Mouse (Mus musculus) G1E (cell line): ENCODE data around the gene Sptlc3. TPM values are rescaled to one million over a fixed set of nuclear protein-coding genes. Genes with fewer than 3 reads are reported as not detected.

Experiments
- ATAC-seq: 2 replicates; pipeline ENCODE4 v1.8.0; 2016; ENCODE audit warnings: mild to moderate bottlenecking; ENCODE audit not compliant: insufficient number of reproducible peaks, poor library complexity, low FRiP score, severe bottlenecking; ENCODE audit errors: extremely low read depth
- DNase-seq: peaks from one replicate; pipeline ENCODE4 v3.0.0; 2012; ENCODE audit warnings: low spot score
- H3K27me3 ChIP-seq: 2 replicates; pipeline ENCODE4 v1.6.1; 2012; ENCODE audit warnings: mild to moderate bottlenecking, low read length, inconsistent platforms; ENCODE audit not compliant: insufficient read depth
- H3K36me3 ChIP-seq: replicated peaks from 2 replicates; pipeline ENCODE3; 2012; ENCODE audit warnings: mild to moderate bottlenecking, inconsistent platforms
- H3K4me1 ChIP-seq: 2 replicates; pipeline ENCODE4 v1.6.1; 2012; ENCODE audit warnings: low read depth, low read length, inconsistent platforms, mixed read lengths; ENCODE audit not compliant: insufficient read depth
- H3K4me3 ChIP-seq: 2 replicates; pipeline ENCODE4 v1.5.1; 2012; ENCODE audit warnings: low read depth, mild to moderate bottlenecking, inconsistent platforms, low read length, moderate library complexity, mixed read lengths
- H3K9me3 ChIP-seq: replicated peaks from 2 replicates; pipeline ENCODE4 v1.6.1; 2012; ENCODE audit warnings: inconsistent platforms
- CTCF ChIP-seq: IDR thresholded peaks from 2 replicates; pipeline ENCODE4 v1.5.1; 2012; ENCODE audit warnings: low read depth, low read length, inconsistent platforms, mixed read lengths
- GATA1 ChIP-seq: IDR thresholded peaks from 2 replicates; pipeline ENCODE4 v1.6.1; 2012; ENCODE audit warnings: borderline replicate concordance, low read length, inconsistent platforms, mixed read lengths
- GATA2 ChIP-seq: IDR thresholded peaks from 2 replicates; pipeline ENCODE4 v1.6.1; 2012; ENCODE audit warnings: low read depth, low read length, inconsistent platforms, borderline replicate concordance
- POLR2AphosphoS5 ChIP-seq: IDR thresholded peaks from 2 replicates; pipeline ENCODE4 v1.6.1; 2012; ENCODE audit warnings: low read depth, low read length, inconsistent platforms; ENCODE audit not compliant: insufficient replicate concordance
- TAL1 ChIP-seq: conservative IDR thresholded peaks from 2 replicates; pipeline ENCODE4 v1.6.1; 2012; ENCODE audit warnings: low read depth, low read length, inconsistent platforms, mixed read lengths
- polyA plus RNA-seq: library from polyadenylated mRNA; stranded (reverse); fragments of >175 nt; gene quantifications from 2 replicates; pipeline ENCODE4 v1.2.3, GENCODE M21; 2012
- total RNA-seq, 2 experiments: library from RNA; stranded (forward) in 1 of 2; stranded (reverse) in 1 of 2; fragments of 200-1000 nt in 1 of 2; fragments of >200 nt in 1 of 2; fragmentation: Nextera tagmentation in 1 of 2; gene quantifications; 2 replicates each; pipeline ENCODE4 v1.2.3; 2014 to 2017

The Sptlc3 gene
- total and polyA plus RNA-seq, 3 experiments = 0.05 TPM; not detected in 2

DNA sequence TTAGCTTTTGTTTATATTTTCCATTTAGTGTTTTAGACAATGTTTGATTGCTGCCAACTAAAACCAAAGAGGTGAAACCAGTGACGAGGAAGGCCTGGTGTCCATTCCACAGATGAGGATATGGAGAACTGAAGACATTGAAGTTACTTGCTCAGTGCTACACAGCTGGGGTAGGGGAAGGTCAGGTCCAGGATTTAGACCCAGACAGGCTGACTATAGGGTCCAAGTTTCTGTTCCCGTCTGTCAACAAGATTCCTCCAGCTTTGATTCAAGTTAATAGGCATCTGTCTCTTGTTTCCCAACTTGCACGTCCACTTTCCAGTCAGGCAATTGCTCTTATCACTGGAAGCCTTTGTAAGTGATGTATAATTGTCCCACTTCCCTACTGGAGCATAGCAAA is 188.8 kb downstream of the Sptlc3 start:
- H3K4me1 ChIP-seq = no peaks in the 10 kb centered on the region
- peaks cover 12% of the 10 kb centered on the region for H3K9me3 ChIP-seq
- H3K4me3 ChIP-seq = no peak overlapping the region
- TF ChIP-seq CTCF (no peak), GATA2 (no peak), POLR2AphosphoS5 (no peak), TAL1 (no peak), GATA1 (no peak)
- H3K27me3 ChIP-seq = no peaks in the 10 kb centered on the region
- DNase-seq = no peak
- H3K36me3 ChIP-seq = no peaks in the 10 kb centered on the region
- no peak for ATAC-seq

Other genes starting within 250 kb of the Sptlc3 start
- gene Ism1, start 184.3 kb downstream of the Sptlc3 start, total RNA-seq (2014; fragmentation: Nextera tagmentation) = not detected in 2 replicates
- gene Ism1, start 184.3 kb downstream of the Sptlc3 start, total RNA-seq (2017) = 0.06 and 0.16 TPM in 2 replicates
- gene Ism1, start 184.3 kb downstream of the Sptlc3 start, polyA plus RNA-seq = not detected in 2 replicates